Mouse (Mus musculus) liver, postnatal 0 days (tissue): ENCODE data around the gene Itga1.

Experiments used
- CTCF ChIP-seq: sonication (generic); IDR thresholded peaks from 2 replicates; pipeline ENCODE4 v1.5.1; 2016; ENCODE audit warnings: antibody characterized with exemption, low read depth
- EP300 ChIP-seq: IDR thresholded peaks from 2 replicates; pipeline ENCODE4 v1.6.1; 2016; ENCODE audit warnings: antibody characterized with exemption, low read depth, mild to moderate bottlenecking

- TF ChIP-seq CTCF (no peak), EP300 (no peak)
Observed at GRCm38 (mm10) chr13:115005342-115005741, 96.4 kb downstream of the Itga1 start.
